Mouse (Mus musculus) thymus, adult 2 months (tissue): ENCODE data around the gene Capns1.
A peak's percentile ranks its signal among the peaks of the same experiment; 100 is the strongest.

Source experiments
- CTCF ChIP-seq: fragments of 200-500 bp; IDR thresholded peaks from 2 replicates; pipeline ENCODE4 v1.5.1; 2012; ENCODE audit warnings: mild to moderate bottlenecking, control low read depth, low read length, moderate library complexity, borderline replicate concordance; ENCODE audit not compliant: control insufficient read depth, poor library complexity, insufficient read depth; ENCODE audit errors: extremely low read depth
- POLR2A ChIP-seq: fragments of 200-500 bp; IDR thresholded peaks from 2 replicates; pipeline ENCODE4 v1.6.1; 2012; ENCODE audit warnings: mild to moderate bottlenecking, low read length, control low read depth, moderate library complexity; ENCODE audit not compliant: control insufficient read depth, poor library complexity, insufficient read depth; ENCODE audit errors: extremely low read depth

- TF ChIP-seq CTCF: peak; percentile 92
- no peak for TF ChIP-seq POLR2A
These were observed 18.1 kb upstream of the Capns1 start for GRCm38 (mm10) chr7:30216723-30217151.
